Mouse (Mus musculus): Measurements from ENCODE around the gene Fer. TPM values are rescaled to one million over a fixed set of nuclear protein-coding genes. Genes with fewer than 3 reads are reported as not detected.

Fer gene
- polyA plus RNA-seq (2015; fragmentation: Nextera tagmentation; extraction: Ambion mirVana), result 12.6 and 13.6 TPM in 2 replicates

- TF ChIP-seq CTCF (IDR thresholded peaks at IDR 0.05; ENCODE audit: low read depth), result no peak
- H3K9ac ChIP-seq (ENCODE audit: low read depth, low read length), result peak within 1 kb of the TSS; percentile 91
- no peaks in the 10 kb centered on the region for H3K9me3 ChIP-seq (ENCODE audit: control insufficient read depth)
- WGBS, result 2% methylated on average over 40 of the region's 41 CpGs
- peak within 1 kb of the TSS; percentile 95 for H3K4me2 ChIP-seq (replicated peaks; ENCODE audit: low read depth)
- ATAC-seq, result peak; percentile 52
- H3K36me3 ChIP-seq (ENCODE audit: control insufficient read depth, insufficient read depth), result no peaks in the 10 kb centered on the region
- peak within 1 kb of the TSS; percentile 74 for H3K27ac ChIP-seq (ENCODE audit: low read depth, low read length)
- H3K4me1 ChIP-seq (replicated peaks; ENCODE audit: control insufficient read depth, insufficient read depth, low read length), result no peaks in the 10 kb centered on the region
- peak within 1 kb of the TSS; percentile 95 for H3K4me3 ChIP-seq (ENCODE audit: low read depth, low read length)
- H3K27me3 ChIP-seq (replicated peaks; ENCODE audit: control insufficient read depth, insufficient read depth, low read length), result no peaks in the 10 kb centered on the region
Measured at GRCm38 (mm10) chr17:63863012-63863630, at the start of gene Fer. Gene Fer (plus strand): TSS chr17:63863062.

- Histone ChIP-seq H3K4me2 (replicated peaks; ENCODE audit: low read depth) (no peak overlapping the region), H3K4me3 (ENCODE audit: low read depth, low read length) (no peak overlapping the region), H3K27me3 (replicated peaks; ENCODE audit: control insufficient read depth, insufficient read depth, low read length) (no peaks in the 10 kb centered on the region), H3K27ac (ENCODE audit: low read depth, low read length) (no peak overlapping the region), H3K4me1 (replicated peaks; ENCODE audit: control insufficient read depth, insufficient read depth, low read length) (no peaks in the 10 kb centered on the region), H3K9ac (ENCODE audit: low read depth, low read length) (no peak overlapping the region), H3K9me3 (ENCODE audit: control insufficient read depth) (no peaks in the 10 kb centered on the region), H3K36me3 (ENCODE audit: control insufficient read depth, insufficient read depth) (no peaks in the 10 kb centered on the region)
- TF ChIP-seq CTCF (IDR thresholded peaks at IDR 0.05; ENCODE audit: low read depth), result no peak
- 81% methylated on average over 6 of the region's 6 CpGs for WGBS
- ATAC-seq, result no peak
Measured at GRCm38 (mm10) chr17:63813552-63813951, 49.3 kb upstream of the Fer start.

GRCm38 (mm10) chr17:63818444-63819027, 44.3 kb upstream of the Fer start:
- Histone ChIP-seq H3K27ac (ENCODE audit: low read depth, low read length) (no peak overlapping the region), H3K4me1 (replicated peaks; ENCODE audit: control insufficient read depth, insufficient read depth, low read length) (no peaks in the 10 kb centered on the region), H3K4me3 (ENCODE audit: low read depth, low read length) (no peak overlapping the region), H3K9ac (ENCODE audit: low read depth, low read length) (no peak overlapping the region), H3K27me3 (replicated peaks; ENCODE audit: control insufficient read depth, insufficient read depth, low read length) (no peaks in the 10 kb centered on the region), H3K9me3 (ENCODE audit: control insufficient read depth) (no peaks in the 10 kb centered on the region), H3K4me2 (replicated peaks; ENCODE audit: low read depth) (no peak overlapping the region), H3K36me3 (ENCODE audit: control insufficient read depth, insufficient read depth) (no peaks in the 10 kb centered on the region)
- 71% methylated on average over 10 of the region's 10 CpGs for WGBS
- ATAC-seq, result no peak
- no peak for TF ChIP-seq CTCF (IDR thresholded peaks at IDR 0.05; ENCODE audit: low read depth)

GRCm38 (mm10) chr17:63824141-63824540, 38.7 kb upstream of the Fer start:
- Histone ChIP-seq H3K36me3 (ENCODE audit: control insufficient read depth, insufficient read depth) (no peaks in the 10 kb centered on the region), H3K9me3 (ENCODE audit: control insufficient read depth) (no peaks in the 10 kb centered on the region), H3K4me3 (ENCODE audit: low read depth, low read length) (no peak overlapping the region), H3K4me2 (replicated peaks; ENCODE audit: low read depth) (no peak overlapping the region), H3K4me1 (replicated peaks; ENCODE audit: control insufficient read depth, insufficient read depth, low read length) (no peaks in the 10 kb centered on the region), H3K9ac (ENCODE audit: low read depth, low read length) (no peak overlapping the region), H3K27ac (ENCODE audit: low read depth, low read length) (no peak overlapping the region), H3K27me3 (replicated peaks; ENCODE audit: control insufficient read depth, insufficient read depth, low read length) (no peaks in the 10 kb centered on the region)
- 55% methylated on average over 4 of the region's 4 CpGs for WGBS
- no peak for TF ChIP-seq CTCF (IDR thresholded peaks at IDR 0.05; ENCODE audit: low read depth)
- ATAC-seq, result no peak

GRCm38 (mm10) chr17:63826196-63826595, 36.7 kb upstream of the Fer start:
- Histone ChIP-seq H3K27ac (ENCODE audit: low read depth, low read length) (no peak overlapping the region), H3K27me3 (replicated peaks; ENCODE audit: control insufficient read depth, insufficient read depth, low read length) (no peaks in the 10 kb centered on the region), H3K4me3 (ENCODE audit: low read depth, low read length) (no peak overlapping the region), H3K4me2 (replicated peaks; ENCODE audit: low read depth) (no peak overlapping the region), H3K36me3 (ENCODE audit: control insufficient read depth, insufficient read depth) (no peaks in the 10 kb centered on the region), H3K4me1 (replicated peaks; ENCODE audit: control insufficient read depth, insufficient read depth, low read length) (no peaks in the 10 kb centered on the region), H3K9ac (ENCODE audit: low read depth, low read length) (no peak overlapping the region), H3K9me3 (ENCODE audit: control insufficient read depth) (no peaks in the 10 kb centered on the region)
- no peak for ATAC-seq
- 91% methylated on average over 8 of the region's 8 CpGs for WGBS
- TF ChIP-seq CTCF (IDR thresholded peaks at IDR 0.05; ENCODE audit: low read depth), result no peak

GRCm38 (mm10) chr17:63826767-63827166, 36.1 kb upstream of the Fer start:
- H3K27ac ChIP-seq (ENCODE audit: low read depth, low read length), result no peak overlapping the region
- WGBS, result 74% methylated on average over 7 of the region's 7 CpGs
- H3K4me3 ChIP-seq (ENCODE audit: low read depth, low read length), result no peak overlapping the region
- H3K36me3 ChIP-seq (ENCODE audit: control insufficient read depth, insufficient read depth), result no peaks in the 10 kb centered on the region
- no peak for TF ChIP-seq CTCF (IDR thresholded peaks at IDR 0.05; ENCODE audit: low read depth)
- no peaks in the 10 kb centered on the region for H3K27me3 ChIP-seq (replicated peaks; ENCODE audit: control insufficient read depth, insufficient read depth, low read length)
- no peak overlapping the region for H3K9ac ChIP-seq (ENCODE audit: low read depth, low read length)
- H3K4me1 ChIP-seq (replicated peaks; ENCODE audit: control insufficient read depth, insufficient read depth, low read length), result no peaks in the 10 kb centered on the region
- no peaks in the 10 kb centered on the region for H3K9me3 ChIP-seq (ENCODE audit: control insufficient read depth)
- H3K4me2 ChIP-seq (replicated peaks; ENCODE audit: low read depth), result no peak overlapping the region
- no peak for ATAC-seq

All from intestine, postnatal 0 days (tissue).